Mouse (Mus musculus) lung, embryonic 15.5 days (tissue): ENCODE data around the gene Gnaq. TPM values are rescaled to one million over a fixed set of nuclear protein-coding genes. Genes with fewer than 3 reads are reported as not detected.

Source experiments
- ATAC-seq: fragments of 200-750 bp; cut with Nextera tagmentation; 2 replicates; pipeline ENCODE4 v1.8.0; 2017; ENCODE audit warnings: moderate number of reproducible peaks, borderline replicate concordance; ENCODE audit not compliant: low FRiP score, low TSS enrichment; ENCODE audit errors: extremely low read depth
- H3K27ac ChIP-seq: fragments of 300-500 bp; sonication (generic); 2 replicates; pipeline ENCODE4 v1.5.1; 2015; ENCODE audit warnings: moderate library complexity, mild to moderate bottlenecking, inconsistent platforms
- H3K27me3 ChIP-seq: fragments of 300-500 bp; sonication (generic); 2 replicates; pipeline ENCODE4 v1.6.1; 2015; ENCODE audit warnings: inconsistent platforms
- H3K36me3 ChIP-seq: fragments of 300-500 bp; sonication (generic); 2 replicates; pipeline ENCODE4 v1.6.1; 2015; ENCODE audit warnings: inconsistent platforms
- H3K4me1 ChIP-seq: fragments of 300-500 bp; sonication (generic); 2 replicates; pipeline ENCODE4 v1.6.1; 2015; ENCODE audit warnings: inconsistent platforms
- H3K4me2 ChIP-seq: fragments of 300-500 bp; sonication (generic); 2 replicates; pipeline ENCODE4 v1.6.1; 2015; ENCODE audit warnings: inconsistent platforms, mild to moderate bottlenecking, moderate library complexity
- H3K4me3 ChIP-seq: fragments of 300-500 bp; sonication (generic); 2 replicates; pipeline ENCODE4 v1.5.1; 2015; ENCODE audit warnings: mild to moderate bottlenecking, inconsistent platforms
- H3K9ac ChIP-seq: fragments of 300-500 bp; sonication (generic); 2 replicates; pipeline ENCODE4 v1.6.1; 2015; ENCODE audit warnings: inconsistent platforms
- H3K9me3 ChIP-seq: fragments of 300-500 bp; sonication (generic); 2 replicates; pipeline ENCODE4 v1.6.1; 2016; ENCODE audit warnings: inconsistent platforms
- WGBS: fragments of 180-500 bp; shearing (Covaris S2); methylation state at CpG from one replicate; pipeline ENCODE4 v1.1.7; 2015; 5-methylcytosine and 5-hydroxymethylcytosine counted together
- polyA plus RNA-seq: library from polyadenylated mRNA; unstranded; fragments of >200 nt; fragmentation: Nextera tagmentation; extraction: Ambion mirVana; gene quantifications from 2 replicates; pipeline ENCODE4 v1.2.1, GENCODE M21; 2015

Gene Gnaq
- polyA plus RNA-seq, 1 experiment from 2014 or later = 34.3 TPM

- Histone ChIP-seq H3K36me3 (no peaks in the 10 kb centered on the region), H3K9ac (no peak overlapping the region), H3K4me1 (peaks cover 16% of the 10 kb centered on the region; the same call in 1 of the 2 replicates), H3K9me3 (no peaks in the 10 kb centered on the region), H3K27ac (no peak overlapping the region), H3K27me3 (no peaks in the 10 kb centered on the region), H3K4me3 (no peak overlapping the region), H3K4me2 (no peak overlapping the region)
- no peak for ATAC-seq
- WGBS = 73% methylated on average over 6 of the region's 6 CpGs
These were observed 253.9 kb downstream of the Gnaq start for GRCm38 (mm10) chr19:16386514-16386913.

- ATAC-seq = no peak
- 84% methylated on average over 6 of the region's 6 CpGs for WGBS
- no peak overlapping the region for H3K4me2 ChIP-seq
These were observed 257.7 kb downstream of the Gnaq start for GRCm38 (mm10) chr19:16390192-16390795.

GRCm38 (mm10) chr19:16394381-16394780, 261.8 kb downstream of the Gnaq start:
- Histone ChIP-seq H3K9ac (no peak overlapping the region), H3K4me2 (no peak overlapping the region), H3K9me3 (no peaks in the 10 kb centered on the region), H3K4me1 (no peaks in the 10 kb centered on the region), H3K27ac (no peak overlapping the region), H3K4me3 (no peak overlapping the region), H3K36me3 (0 out of 2 replicates have a peak, but pooled peaks cover 6% of the 10 kb centered on the region), H3K27me3 (no peaks in the 10 kb centered on the region)
- WGBS = 86% methylated on average over 5 of the region's 5 CpGs
- ATAC-seq = no peak

More at GRCm38 (mm10) chr19:16390192-16390795, 257.7 kb downstream of the Gnaq start:
- H3K9me3 ChIP-seq = no peaks in the 10 kb centered on the region
- H3K27ac ChIP-seq = no peak overlapping the region
- no peak overlapping the region for H3K9ac ChIP-seq
- H3K4me1 ChIP-seq = no peaks in the 10 kb centered on the region
- H3K36me3 ChIP-seq = 0 out of 2 replicates have a peak, but pooled peaks cover 6% of the 10 kb centered on the region
- no peaks in the 10 kb centered on the region for H3K27me3 ChIP-seq
- no peak overlapping the region for H3K4me3 ChIP-seq

- Histone ChIP-seq H3K9ac (no peak overlapping the region), H3K4me3 (no peak overlapping the region), H3K27me3 (no peaks in the 10 kb centered on the region), H3K4me1 (no peaks in the 10 kb centered on the region), H3K36me3 (no peaks in the 10 kb centered on the region), H3K4me2 (no peak overlapping the region), H3K9me3 (no peaks in the 10 kb centered on the region), H3K27ac (no peak overlapping the region)
- WGBS = 78% methylated on average over 6 of the region's 6 CpGs
- no peak for ATAC-seq
These were observed 270.5 kb downstream of the Gnaq start for GRCm38 (mm10) chr19:16403101-16403500.

GRCm38 (mm10) chr19:16407727-16408126, 275.1 kb downstream of the Gnaq start:
- no peak overlapping the region for H3K9ac ChIP-seq
- no peaks in the 10 kb centered on the region for H3K9me3 ChIP-seq
- no peak overlapping the region for H3K4me3 ChIP-seq
- WGBS = 74% methylated on average over 1 of the region's 1 CpGs
- no peaks in the 10 kb centered on the region for H3K27me3 ChIP-seq
- H3K36me3 ChIP-seq = no peaks in the 10 kb centered on the region
- H3K27ac ChIP-seq = no peak overlapping the region
- H3K4me2 ChIP-seq = no peak overlapping the region
- H3K4me1 ChIP-seq = peaks cover 10% of the 10 kb centered on the region; the same call in 1 of the 2 replicates
- ATAC-seq = no peak

GRCm38 (mm10) chr19:16411302-16411701, 278.7 kb downstream of the Gnaq start:
- Histone ChIP-seq H3K27ac (no peak overlapping the region), H3K4me2 (no peak overlapping the region), H3K9me3 (no peaks in the 10 kb centered on the region), H3K9ac (no peak overlapping the region), H3K27me3 (no peaks in the 10 kb centered on the region), H3K4me3 (no peak overlapping the region), H3K4me1 (peaks cover 10% of the 10 kb centered on the region; the same call in 1 of the 2 replicates), H3K36me3 (no peaks in the 10 kb centered on the region)
- ATAC-seq = peak; percentile 42; the same call in 1 of the 2 replicates

- no peak overlapping the region for H3K27ac ChIP-seq
- H3K4me3 ChIP-seq = no peak overlapping the region
- no peaks in the 10 kb centered on the region for H3K4me1 ChIP-seq
- 80% methylated on average over 5 of the region's 5 CpGs for WGBS
- no peaks in the 10 kb centered on the region for H3K36me3 ChIP-seq
- H3K9me3 ChIP-seq = no peaks in the 10 kb centered on the region
- no peak overlapping the region for H3K9ac ChIP-seq
- no peaks in the 10 kb centered on the region for H3K27me3 ChIP-seq
- no peak overlapping the region for H3K4me2 ChIP-seq
- ATAC-seq = no peak
These were observed 285.5 kb downstream of the Gnaq start for GRCm38 (mm10) chr19:16418086-16418663.

GRCm38 (mm10) chr19:16425596-16425995, 293.0 kb downstream of the Gnaq start:
- Histone ChIP-seq H3K36me3 (no peaks in the 10 kb centered on the region), H3K4me3 (no peak overlapping the region), H3K27ac (no peak overlapping the region), H3K27me3 (no peaks in the 10 kb centered on the region), H3K4me1 (no peaks in the 10 kb centered on the region), H3K4me2 (no peak overlapping the region), H3K9me3 (no peaks in the 10 kb centered on the region), H3K9ac (no peak overlapping the region)
- 60% methylated on average over 2 of the region's 2 CpGs for WGBS
- ATAC-seq = no peak

- peaks cover 14% of the 10 kb centered on the region for H3K4me1 ChIP-seq
- H3K4me3 ChIP-seq = no peak overlapping the region
- no peak overlapping the region for H3K27ac ChIP-seq
- no peak overlapping the region for H3K9ac ChIP-seq
- H3K27me3 ChIP-seq = no peaks in the 10 kb centered on the region
- 77% methylated on average over 8 of the region's 8 CpGs for WGBS
- H3K4me2 ChIP-seq = no peak overlapping the region
- no peak for ATAC-seq
- H3K9me3 ChIP-seq = no peaks in the 10 kb centered on the region
- no peaks in the 10 kb centered on the region for H3K36me3 ChIP-seq
These were observed 298.7 kb downstream of the Gnaq start for GRCm38 (mm10) chr19:16431368-16431767.

- WGBS = 9% methylated on average over 9 of the region's 9 CpGs
- ATAC-seq = peak; percentile 9; the same call in 1 of the 2 replicates
- peak overlapping the region; percentile 43 for H3K4me3 ChIP-seq
- H3K4me2 ChIP-seq = peak overlapping the region; percentile 89
- peaks cover 45% of the 10 kb centered on the region for H3K4me1 ChIP-seq
- no peak overlapping the region for H3K9ac ChIP-seq
- peak overlapping the region; percentile 66 for H3K27ac ChIP-seq
- no peaks in the 10 kb centered on the region for H3K27me3 ChIP-seq
- H3K9me3 ChIP-seq = no peaks in the 10 kb centered on the region
- no peaks in the 10 kb centered on the region for H3K36me3 ChIP-seq
These were observed 302.2 kb downstream of the Gnaq start for GRCm38 (mm10) chr19:16434879-16435278.

- Histone ChIP-seq H3K4me1 (peaks cover 49% of the 10 kb centered on the region), H3K4me2 (peak within 1 kb of the TSS; percentile 89), H3K36me3 (no peaks in the 10 kb centered on the region), H3K9ac (peak within 1 kb of the TSS; percentile 35), H3K27ac (peak within 1 kb of the TSS; percentile 66), H3K27me3 (no peaks in the 10 kb centered on the region), H3K4me3 (peak within 1 kb of the TSS; percentile 43), H3K9me3 (no peaks in the 10 kb centered on the region)
- peak; percentile 66 for ATAC-seq
- WGBS = 1% methylated on average over 27 of the region's 27 CpGs
These were observed 303.1 kb downstream of the Gnaq start, which contains the start of gene Gna14 for GRCm38 (mm10) chr19:16435531-16436231. Gna14 (plus strand) TSS chr19:16435762.
